Mouse (Mus musculus) layer of hippocampus, adult 2 months (tissue): ENCODE measurements at regions not wholly inside any gene's neighbourhood (a gene's known extent, or its start where the extent isn't known, plus 50 kb on each side); places are given as distances from the start of the nearest gene placed in this dataset.

Experiments used
- DNase-seq, 2 experiments: peaks; one replicate each; pipeline ENCODE4 v3.0.0; 2022; ENCODE audit warnings: low spot score in 2 of 2
- H3K27ac ChIP-seq: fragments of 200-600 bp; 2 replicates; pipeline ENCODE4 v1.8.1; 2022
- H3K4me3 ChIP-seq: fragments of 200-600 bp; 2 replicates; pipeline ENCODE4 v1.8.1; 2022; ENCODE audit warnings: mild to moderate bottlenecking
- CTCF ChIP-seq: fragments of 200-600 bp; conservative IDR thresholded peaks from 2 replicates; pipeline ENCODE4 v1.8.1; 2022; ENCODE audit warnings: antibody characterized with exemption, mild to moderate bottlenecking, moderate library complexity

- TF ChIP-seq CTCF = no peak
- DNase-seq = no peak
- Histone ChIP-seq H3K27ac (no peak overlapping the region), H3K4me3 (no peak overlapping the region)
Measured at GRCm38 (mm10) chr1:133981185-133981584, 55.9 kb upstream of the Fmod start.

GRCm38 (mm10) chr1:133978271-133978988, 57.2 kb upstream of the Prelp start:
- no peak overlapping the region for H3K4me3 ChIP-seq
- TF ChIP-seq CTCF = no peak
- H3K27ac ChIP-seq = peak overlapping the region; percentile 72
- no peak for DNase-seq

- no peak for TF ChIP-seq CTCF
- H3K4me3 ChIP-seq = no peak overlapping the region
- H3K27ac ChIP-seq = peak overlapping the region; percentile 72; the same call in 1 of the 2 replicates
- no peak for DNase-seq
Measured at GRCm38 (mm10) chr1:133977260-133977659, 56.0 kb upstream of the Prelp start.

- no peak overlapping the region for H3K4me3 ChIP-seq
- DNase-seq = no peak
- H3K27ac ChIP-seq = no peak overlapping the region
- TF ChIP-seq CTCF = no peak
Measured at GRCm38 (mm10) chr1:133973801-133974200, 52.6 kb upstream of the Prelp start.

- Histone ChIP-seq H3K4me3 (no peak overlapping the region), H3K27ac (no peak overlapping the region)
- no peak for DNase-seq
- TF ChIP-seq CTCF = no peak
Measured at GRCm38 (mm10) chr1:133971290-133971689, 50.1 kb upstream of the Prelp start.
